Mouse (Mus musculus): Measurements from ENCODE around the gene Vangl1.

- TF ChIP-seq CTCF (IDR thresholded peaks at IDR 0.05; ENCODE audit: control insufficient read depth, insufficient read depth, insufficient read length), result no peak
- TF ChIP-seq MYOD1 (IDR thresholded peaks at IDR 0.05; ENCODE audit: control insufficient read depth, insufficient read length, low read depth), result no peak
Measured at GRCm38 (mm10) chr3:102144401-102144800, 60.1 kb downstream of the Vangl1 start.
